Mouse (Mus musculus) lung, postnatal 25 days (tissue): Measurements from ENCODE around the gene Gm17364.
"Not testable (repeated sequence)": the region's sequence is repeated elsewhere in the genome, so short reads cannot be mapped to it uniquely, and the experiment has no call there.

Source experiments
- DNase-seq: peaks from one replicate; pipeline ENCODE4 v3.0.0; 2022; ENCODE audit warnings: low spot score

The Gm17364 gene

GRCm38 (mm10) chr13:41251667-41252066 is 22.1 kb downstream of the Gm17364 start:
- DNase-seq = peak; percentile 61

GRCm38 (mm10) chr13:41251232-41251631 is 22.5 kb downstream of the Gm17364 start:
- not testable (repeated sequence) for DNase-seq

GRCm38 (mm10) chr13:41250318-41250981 is 23.3 kb downstream of the Gm17364 start:
- peak; percentile 8 for DNase-seq

DNA sequence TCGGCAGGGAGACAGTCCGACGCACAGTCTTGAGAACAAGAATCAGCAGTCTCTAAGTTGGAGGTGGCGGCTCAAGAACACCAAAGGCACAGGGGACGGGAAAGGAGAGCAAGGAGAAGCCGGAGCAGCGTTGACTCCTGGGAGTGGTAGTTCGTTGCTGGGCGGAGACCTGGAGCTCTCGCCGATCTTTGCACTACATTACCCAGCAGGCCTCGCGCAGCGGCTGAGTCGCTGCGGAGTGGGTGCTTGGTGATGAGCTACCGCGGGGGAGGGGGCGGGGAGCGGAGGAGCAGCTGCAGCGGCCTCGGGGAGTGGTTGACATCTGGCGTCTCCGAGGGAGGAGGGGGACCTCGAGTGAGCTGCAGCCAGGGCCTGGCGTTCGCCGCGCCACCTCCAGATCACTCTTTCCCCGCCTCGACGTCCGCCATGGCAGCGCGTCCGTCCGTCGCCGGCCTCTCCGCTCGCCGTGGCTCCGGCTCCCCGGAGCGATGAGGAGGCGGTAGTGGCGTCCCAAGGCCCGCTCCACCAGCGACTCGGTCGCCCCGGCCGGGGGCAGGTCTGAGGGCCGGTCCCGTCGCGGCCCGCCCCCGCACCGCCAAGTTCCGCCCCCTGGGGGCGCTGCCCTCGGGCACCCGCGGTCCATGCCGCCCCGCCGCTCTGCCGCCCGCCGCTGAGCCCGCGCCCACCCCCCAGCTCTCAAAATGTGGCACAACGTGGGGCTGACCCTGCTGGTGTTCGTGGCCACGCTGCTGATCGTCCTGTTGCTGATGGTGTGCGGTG is 24.0 kb downstream of the Gm17364 start, which contains the start of gene Smim13:
Gene Smim13, plus strand, starts transcription at position 307 of the 780 bp plus-strand sequence.
- peak; percentile 96 for DNase-seq

DNA sequence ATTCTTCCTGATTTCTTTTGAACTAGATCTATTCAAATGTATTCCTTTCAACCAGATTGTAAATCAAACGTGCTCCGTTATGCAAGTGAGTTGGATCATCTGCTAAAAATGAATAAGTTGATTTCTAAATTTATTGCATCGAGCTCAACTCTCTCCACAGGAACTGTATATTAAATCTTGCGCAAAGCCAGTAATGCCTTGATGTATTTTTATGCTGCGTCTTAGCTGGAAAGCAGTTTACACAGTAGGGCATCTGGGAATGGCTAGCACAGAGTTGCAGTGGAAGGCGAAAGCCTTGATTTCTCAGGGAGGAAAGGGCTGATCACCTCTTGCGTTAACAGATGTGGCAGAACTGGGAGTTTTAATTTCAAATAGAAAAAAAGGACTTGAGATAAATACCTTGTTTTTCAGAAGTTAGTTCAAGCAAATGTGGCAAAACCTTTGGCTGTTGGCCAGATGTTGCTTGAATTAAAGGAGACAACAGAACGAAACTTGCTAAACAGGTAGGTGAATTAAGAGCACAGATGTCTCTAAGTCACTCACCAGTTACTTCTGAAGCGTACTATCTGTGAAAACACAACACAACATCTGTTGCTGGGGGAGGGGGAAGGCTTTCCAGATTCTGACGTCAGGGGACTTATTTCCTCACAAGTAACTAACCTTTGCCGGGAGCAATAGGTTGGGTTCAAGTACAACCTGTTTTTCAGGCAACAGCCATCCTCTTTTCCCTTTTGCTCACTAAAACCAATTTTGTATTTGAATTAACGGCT is 24.8 kb downstream of the Gm17364 start:
- DNase-seq = no peak

DNA sequence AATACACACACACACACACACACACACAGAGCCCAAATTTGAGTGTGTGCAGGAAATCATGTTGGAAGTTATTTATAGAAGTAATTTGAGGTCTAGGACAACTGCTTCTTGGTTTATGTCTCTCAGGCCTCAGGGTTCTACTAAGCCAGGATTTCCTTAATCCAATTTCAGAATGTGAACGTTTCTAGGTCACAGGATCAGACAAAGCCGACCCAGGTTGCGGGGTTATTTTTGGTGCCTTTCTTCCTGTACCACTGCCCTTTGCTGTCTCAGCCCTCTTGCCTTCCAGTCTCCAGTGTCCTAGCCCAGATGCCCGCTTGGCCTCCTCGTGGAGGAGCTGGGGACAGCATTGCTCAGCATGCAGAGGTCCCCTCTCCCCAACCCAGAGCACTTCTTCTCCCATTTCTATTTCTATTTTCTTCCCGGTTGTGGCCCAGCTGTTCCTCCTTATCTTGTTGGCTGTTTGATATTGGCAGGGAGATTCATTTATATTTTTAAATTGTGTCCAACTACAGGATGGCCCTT is 29.4 kb downstream of the Gm17364 start:
- DNase-seq = no peak

- DNase-seq = no peak
Measured at GRCm38 (mm10) chr13:41241557-41241956, 32.2 kb downstream of the Gm17364 start.

- DNase-seq = no peak
Measured at GRCm38 (mm10) chr13:41238805-41239130, 35.0 kb downstream of the Gm17364 start.

GRCm38 (mm10) chr13:41238035-41238804 is 35.6 kb downstream of the Gm17364 start:
- no peak for DNase-seq

GRCm38 (mm10) chr13:41235845-41236741 is 37.7 kb downstream of the Gm17364 start:
- no peak for DNase-seq

- no peak for DNase-seq
Measured at GRCm38 (mm10) chr13:41235181-41235580, 38.6 kb downstream of the Gm17364 start.

DNA sequence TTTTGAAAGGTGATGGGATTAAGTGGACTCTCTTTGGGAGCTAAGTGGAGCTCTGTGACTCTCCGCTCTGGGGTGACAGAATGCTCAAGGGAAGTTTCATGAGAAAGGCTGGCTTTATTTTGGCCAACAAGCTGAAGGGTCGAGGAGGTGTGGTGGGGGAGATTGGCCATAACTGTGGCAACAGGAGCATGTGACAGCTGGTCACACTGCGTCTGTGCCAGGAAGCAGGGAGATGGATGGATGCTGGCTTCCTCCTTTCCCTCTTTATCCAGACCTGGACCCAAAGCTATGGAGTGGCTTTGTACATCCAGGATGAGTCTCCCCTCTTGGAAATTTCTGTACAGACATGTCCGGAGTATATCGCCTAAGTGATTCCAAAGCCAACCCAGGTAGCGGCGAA is 40.5 kb downstream of the Gm17364 start:
- DNase-seq = no peak

DNA sequence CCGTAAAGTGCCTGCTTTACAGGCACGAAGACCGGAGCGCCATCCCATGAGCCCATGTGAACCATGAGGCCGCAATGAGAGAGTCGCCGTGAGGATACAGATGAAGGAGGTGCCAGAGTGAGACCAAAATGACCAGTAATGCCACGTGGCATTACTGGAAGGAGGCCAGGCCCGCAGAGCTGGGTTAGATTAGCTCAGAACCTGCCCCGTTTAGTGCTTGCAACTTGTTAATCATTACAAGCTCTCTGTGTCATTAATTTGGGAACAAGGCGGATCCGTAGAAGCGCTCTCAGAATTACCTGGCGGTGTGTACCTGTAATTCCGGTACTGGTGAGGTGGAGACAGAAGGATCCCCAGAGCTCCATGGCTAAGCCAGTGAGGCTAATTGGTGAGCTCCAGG is 41.6 kb downstream of the Gm17364 start:
- no peak for DNase-seq

DNA sequence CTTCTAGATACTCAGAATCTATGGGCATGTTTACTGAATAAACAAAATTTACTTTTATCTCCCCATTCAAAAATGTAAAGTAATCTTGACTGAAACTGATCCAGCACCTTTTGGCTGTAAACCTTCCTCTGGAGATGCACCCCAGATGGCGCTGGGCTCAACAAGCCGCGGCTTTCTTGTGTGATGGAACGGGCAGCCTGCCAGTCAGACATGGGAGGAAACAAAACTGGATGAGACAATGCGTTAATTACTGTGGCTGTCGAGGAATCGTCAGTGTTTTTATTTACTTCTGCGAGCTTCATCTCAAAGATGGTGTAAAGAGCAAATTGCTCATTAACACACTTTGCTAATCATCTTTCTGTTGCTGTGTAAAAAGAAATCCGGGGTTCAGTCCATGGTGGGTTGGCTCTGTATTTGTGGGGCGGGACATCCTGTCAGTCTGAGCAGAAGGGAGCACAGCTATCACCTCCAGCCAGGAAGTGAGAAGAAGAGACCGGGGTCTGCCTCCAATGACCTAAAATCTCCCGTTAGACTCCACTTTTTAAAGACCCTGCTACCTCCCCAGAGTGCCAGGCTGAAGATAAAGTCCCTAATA is 42.3 kb downstream of the Gm17364 start:
- DNase-seq = no peak

DNA sequence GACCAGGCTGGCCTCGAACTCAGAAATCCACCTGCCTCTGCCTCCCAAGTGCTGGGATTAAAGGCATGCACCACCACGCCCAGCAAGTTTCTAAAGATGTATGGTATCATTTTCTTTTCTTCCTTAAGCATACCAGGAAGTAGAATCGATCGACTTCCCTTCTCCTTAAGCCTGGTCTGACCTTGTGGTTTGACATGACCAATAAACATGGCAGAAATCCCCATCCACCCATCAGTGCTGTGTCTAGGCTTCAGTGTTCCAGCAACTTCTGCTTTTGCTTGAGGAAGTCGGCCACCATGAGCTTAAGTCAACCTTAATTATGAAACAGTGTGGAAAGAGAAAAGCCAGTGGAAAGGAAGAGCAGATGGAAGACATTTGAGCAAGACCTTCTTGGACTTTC is 43.5 kb downstream of the Gm17364 start:
- DNase-seq = no peak

GRCm38 (mm10) chr13:41228060-41228459 is 45.7 kb downstream of the Gm17364 start:
- no peak for DNase-seq

- no peak for DNase-seq
Measured at GRCm38 (mm10) chr13:41226513-41226912, 47.3 kb downstream of the Gm17364 start.
